10 mouse cellular contexts compared by ENCODE assay signal in the genomic region with DNA sequence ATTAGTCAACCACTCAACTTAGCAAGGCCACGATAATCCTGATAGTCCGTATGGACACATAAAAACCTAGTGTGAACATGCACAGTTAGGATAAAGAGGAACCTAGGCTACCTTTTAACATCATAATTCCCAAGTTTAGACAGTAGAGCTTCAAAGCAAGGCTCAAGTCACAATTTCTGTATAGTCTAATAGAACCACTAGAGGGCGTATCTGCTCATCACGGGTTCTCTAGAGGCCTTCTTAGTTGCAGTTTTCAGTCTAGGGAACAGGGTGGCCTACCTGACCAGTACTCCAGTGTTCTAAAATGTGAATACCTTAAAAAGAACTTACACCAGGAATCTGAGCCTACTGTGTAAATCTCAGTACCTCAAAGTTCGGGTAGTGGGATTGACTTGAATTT. TPM values are rescaled to one million over a fixed set of nuclear protein-coding genes. Genes with fewer than 3 reads are reported as not detected.
A peak's percentile ranks its signal among the peaks of the same experiment; 100 is the strongest.
DNase-seq lines count a peak whose midpoint lies in the region; ATAC-seq and TF ChIP-seq lines count a peak whose summit lies in the region.
"Had no signal": no experiment of that assay in that cellular context is flagged by ENCODE, and none has a peak within 500 bp of the region (broad histone marks: within the 10 kb centered on the region; RNA-seq: fewer than 3 reads in every experiment).

No protein-coding gene starts in this region.

- TF ChIP-seq CTCF in lung, postnatal 0 days (IDR thresholded peaks at IDR 0.05), result peak; percentile 68
- peak; percentile 31 for TF ChIP-seq CTCF in cortical plate, adult 2 months (IDR thresholded peaks at IDR 0.05; ENCODE audit: extremely low read depth, insufficient read depth, low read length)
- peak; percentile 70 for TF ChIP-seq CTCF in liver, postnatal 0 days (IDR thresholded peaks at IDR 0.05; ENCODE audit: low read depth)

- WGBS in forebrain, embryonic 14.5 days, result 55% methylated on average over 5 of the region's 5 CpGs
- 61% methylated on average over 5 of the region's 5 CpGs for WGBS in forebrain, embryonic 10.5 days
- 51% methylated on average over 5 of the region's 5 CpGs for WGBS in lung, postnatal 0 days
- WGBS in liver, postnatal 0 days (ENCODE audit: insufficient replicate concordance), result 47% methylated on average over 5 of the region's 5 CpGs

- TF ChIP-seq EP300 in lung, postnatal 0 days (IDR thresholded peaks at IDR 0.05), result no peak
- no peak for TF ChIP-seq EP300 in liver, postnatal 0 days (IDR thresholded peaks at IDR 0.05; ENCODE audit: low read depth)

- no peak for TF ChIP-seq POLR2A in cortical plate, adult 2 months (IDR thresholded peaks at IDR 0.05; ENCODE audit: extremely low read depth, insufficient read depth, low read length)

- no peak overlapping the region for H3K4me2 ChIP-seq in forebrain, embryonic 14.5 days (ENCODE audit: low read length)
- H3K4me2 ChIP-seq in lung, postnatal 0 days (replicated peaks; ENCODE audit: low read depth, low read length), result no peak overlapping the region
- no peak overlapping the region for H3K4me2 ChIP-seq in liver, postnatal 0 days (ENCODE audit: low read depth, low read length)

- H3K9ac ChIP-seq in forebrain, embryonic 14.5 days (ENCODE audit: low read length), result no peak overlapping the region
- no peak overlapping the region for H3K9ac ChIP-seq in lung, postnatal 0 days (replicated peaks; ENCODE audit: low read depth)
- no peak overlapping the region for H3K9ac ChIP-seq in liver, postnatal 0 days (replicated peaks)

- H3K27me3 ChIP-seq in forebrain, embryonic 14.5 days (replicated peaks; ENCODE audit: control insufficient read depth, insufficient read depth, low read length), result no peaks in the 10 kb centered on the region
- H3K27me3 ChIP-seq in forebrain, embryonic 10.5 days (ENCODE audit: poor library complexity, severe bottlenecking), result peaks cover 28% of the 10 kb centered on the region; the same call in 1 of the 2 replicates
- H3K27me3 ChIP-seq in lung, postnatal 0 days (replicated peaks; ENCODE audit: insufficient read depth, low read length), result no peaks in the 10 kb centered on the region
- H3K27me3 ChIP-seq in liver, postnatal 0 days (ENCODE audit: insufficient read depth, low read length), result no peaks in the 10 kb centered on the region

- ATAC-seq in forebrain, embryonic 14.5 days, result peak; percentile 62
- ATAC-seq in lung, postnatal 0 days, result peak; percentile 37; the same call in 1 of the 2 replicates
- ATAC-seq in liver, postnatal 0 days, result peak; percentile 60

- H3K4me1 ChIP-seq in forebrain, embryonic 14.5 days (ENCODE audit: control insufficient read depth, insufficient read depth, low read length), result no peaks in the 10 kb centered on the region
- peaks cover 21% of the 10 kb centered on the region for H3K4me1 ChIP-seq in forebrain, embryonic 10.5 days
- H3K4me1 ChIP-seq in lung, postnatal 0 days (ENCODE audit: insufficient read depth, low read depth, low read length), result no peaks in the 10 kb centered on the region
- H3K4me1 ChIP-seq in cortical plate, adult 2 months (ENCODE audit: control insufficient read depth, insufficient read depth, low read length), result peaks cover under 1% of the 10 kb centered on the region; the same call in 1 of the 2 replicates
- no peaks in the 10 kb centered on the region for H3K4me1 ChIP-seq in liver, postnatal 0 days (ENCODE audit: insufficient read depth)

- H3K36me3 ChIP-seq in forebrain, embryonic 14.5 days (ENCODE audit: control insufficient read depth, insufficient read depth, low read length), result peaks cover 32% of the 10 kb centered on the region
- peaks cover 59% of the 10 kb centered on the region for H3K36me3 ChIP-seq in forebrain, embryonic 10.5 days (replicated peaks)
- H3K36me3 ChIP-seq in lung, postnatal 0 days (ENCODE audit: insufficient read depth, low read length), result peaks cover 4% of the 10 kb centered on the region; the same call in 1 of the 2 replicates
- peaks cover 20% of the 10 kb centered on the region; the same call in 1 of the 2 replicates for H3K36me3 ChIP-seq in liver, postnatal 0 days (replicated peaks; ENCODE audit: insufficient read depth, low read length)

- peak; percentile 73 for DNase-seq in forebrain, embryonic 14.5 days (ENCODE audit: low spot score)
- no peak for DNase-seq in forebrain, embryonic 10.5 days (ENCODE audit: extremely low spot score, low spot score)
- DNase-seq in lung, postnatal 0 days (ENCODE audit: low spot score), result peak; percentile 75
- no peak for DNase-seq in lung, postnatal 14 days
- DNase-seq in liver, postnatal 0 days, result no peak
- no peak for DNase-seq in right cerebral cortex, adult 2 months (ENCODE audit: low spot score in 2 of 2)
- DNase-seq in adrenal gland, adult 8-10 months, result no peak

- no peaks in the 10 kb centered on the region for H3K9me3 ChIP-seq in forebrain, embryonic 14.5 days (replicated peaks; ENCODE audit: control insufficient read depth, low read length)
- no peaks in the 10 kb centered on the region for H3K9me3 ChIP-seq in forebrain, embryonic 10.5 days
- H3K9me3 ChIP-seq in lung, postnatal 0 days (ENCODE audit: low read length), result no peaks in the 10 kb centered on the region
- H3K9me3 ChIP-seq in liver, postnatal 0 days (ENCODE audit: low read length), result no peaks in the 10 kb centered on the region

- no peak overlapping the region for H3K4me3 ChIP-seq in forebrain, embryonic 14.5 days (ENCODE audit: low read depth, low read length)
- no peak overlapping the region for H3K4me3 ChIP-seq in forebrain, embryonic 10.5 days
- H3K4me3 ChIP-seq in lung, postnatal 0 days (ENCODE audit: low read depth, low read length), result no peak overlapping the region
- no peak overlapping the region for H3K4me3 ChIP-seq in cortical plate, adult 2 months (ENCODE audit: insufficient read depth, low read length)
- H3K4me3 ChIP-seq in liver, postnatal 0 days (ENCODE audit: low read depth, low read length), result no peak overlapping the region

- H3K27ac ChIP-seq in forebrain, embryonic 14.5 days (ENCODE audit: low read depth, low read length), result no peak overlapping the region
- H3K27ac ChIP-seq in forebrain, embryonic 10.5 days, result no peak overlapping the region
- no peak overlapping the region for H3K27ac ChIP-seq in lung, postnatal 0 days (ENCODE audit: low read length)
- H3K27ac ChIP-seq in cortical plate, adult 2 months (ENCODE audit: insufficient read depth, low read length), result no peak overlapping the region
- H3K27ac ChIP-seq in liver, postnatal 0 days (ENCODE audit: low read depth), result no peak overlapping the region

RNA-seq across cellular contexts. Expression of a gene that starts 0.9 kb away (rescaled TPM):
- polyA plus RNA-seq in forebrain, embryonic 14.5 days (2014; fragmentation: Nextera tagmentation; extraction: Ambion mirVana), result 0.28 TPM in 1 of 2 replicates, not detected in the other
- polyA plus RNA-seq in forebrain, embryonic 10.5 days (2016; fragmentation: Nextera tagmentation; extraction: Ambion mirVana), result 0.37 and 0.41 TPM in 2 replicates
- polyA plus RNA-seq in lung, postnatal 0 days (2015; fragmentation: Nextera tagmentation; extraction: Ambion mirVana), result not detected in 2 replicates
- polyA plus RNA-seq in cortical plate, adult 2 months (2012; rRNA removed), result 0.42 and 0.55 TPM in 2 replicates
- not detected in 2 replicates for polyA plus RNA-seq in liver, postnatal 0 days (2015; fragmentation: Nextera tagmentation; extraction: Ambion mirVana)
- under 1 TPM in 2 of 4 experiments, not detected in 2; 0.08 to 0.18 TPM for total RNA-seq in adrenal gland, adult 8-10 months (2022)
- polyA plus RNA-seq: stomach, embryonic 16.5 days had no signal

RNA-seq across cellular contexts. Expression of a gene that starts 7.9 kb away (rescaled TPM):
- polyA plus RNA-seq in forebrain, embryonic 14.5 days (2014; fragmentation: Nextera tagmentation; extraction: Ambion mirVana), result 25.0 and 28.1 TPM in 2 replicates
- polyA plus RNA-seq in forebrain, embryonic 10.5 days (2016; fragmentation: Nextera tagmentation; extraction: Ambion mirVana), result 112 and 124 TPM in 2 replicates
- polyA plus RNA-seq in lung, postnatal 0 days (2015; fragmentation: Nextera tagmentation; extraction: Ambion mirVana), result 17.9 and 21.0 TPM in 2 replicates
- 50.9 and 51.4 TPM in 2 replicates for polyA plus RNA-seq in cortical plate, adult 2 months (2012; rRNA removed)
- 23.2 and 25.7 TPM in 2 replicates for polyA plus RNA-seq in liver, postnatal 0 days (2015; fragmentation: Nextera tagmentation; extraction: Ambion mirVana)
- 10 to 100 TPM; 40.1 to 54.4 (median 47.8) TPM for total RNA-seq in adrenal gland, adult 8-10 months (2022)

RNA-seq across cellular contexts. Expression of a gene that starts 12.4 kb away (rescaled TPM):
- 0.14 and 0.22 TPM in 2 replicates for polyA plus RNA-seq in forebrain, embryonic 14.5 days (2014; fragmentation: Nextera tagmentation; extraction: Ambion mirVana)
- 0.20 and 0.52 TPM in 2 replicates for polyA plus RNA-seq in forebrain, embryonic 10.5 days (2016; fragmentation: Nextera tagmentation; extraction: Ambion mirVana)
- polyA plus RNA-seq in lung, postnatal 0 days (2015; fragmentation: Nextera tagmentation; extraction: Ambion mirVana), result 1.3 and 1.5 TPM in 2 replicates
- 0.04 TPM in 1 of 2 replicates, not detected in the other for polyA plus RNA-seq in cortical plate, adult 2 months (2012; rRNA removed)
- polyA plus RNA-seq in liver, postnatal 0 days (2015; fragmentation: Nextera tagmentation; extraction: Ambion mirVana), result 444 and 454 TPM in 2 replicates
- not detected for total RNA-seq in adrenal gland, adult 8-10 months (2022)
- total RNA-seq: layer of hippocampus, postnatal 14 days had no signal

RNA-seq across cellular contexts. Expression of a gene that starts 19.5 kb away (rescaled TPM):
- not detected in 2 replicates for polyA plus RNA-seq in forebrain, embryonic 14.5 days (2014; fragmentation: Nextera tagmentation; extraction: Ambion mirVana)
- not detected in 2 replicates for polyA plus RNA-seq in forebrain, embryonic 10.5 days (2016; fragmentation: Nextera tagmentation; extraction: Ambion mirVana)
- not detected in 2 replicates for polyA plus RNA-seq in lung, postnatal 0 days (2015; fragmentation: Nextera tagmentation; extraction: Ambion mirVana)
- polyA plus RNA-seq in cortical plate, adult 2 months (2012; rRNA removed), result 0.10 and 0.11 TPM in 2 replicates
- polyA plus RNA-seq in liver, postnatal 0 days (2015; fragmentation: Nextera tagmentation; extraction: Ambion mirVana), result not detected in 2 replicates
- total RNA-seq in adrenal gland, adult 8-10 months (2022), result not detected
- total RNA-seq: layer of hippocampus, postnatal 14 days had no signal
- polyA plus RNA-seq: stomach, embryonic 16.5 days had no signal

RNA-seq across cellular contexts. Expression of a gene that starts 55.1 kb away (rescaled TPM):
- polyA plus RNA-seq in forebrain, embryonic 14.5 days (2014; fragmentation: Nextera tagmentation; extraction: Ambion mirVana), result 38.6 TPM in 2 replicates
- polyA plus RNA-seq in forebrain, embryonic 10.5 days (2016; fragmentation: Nextera tagmentation; extraction: Ambion mirVana), result 37.1 and 39.3 TPM in 2 replicates
- polyA plus RNA-seq in lung, postnatal 0 days (2015; fragmentation: Nextera tagmentation; extraction: Ambion mirVana), result 34.0 and 43.7 TPM in 2 replicates
- 27.9 and 29.0 TPM in 2 replicates for polyA plus RNA-seq in cortical plate, adult 2 months (2012; rRNA removed)
- polyA plus RNA-seq in liver, postnatal 0 days (2015; fragmentation: Nextera tagmentation; extraction: Ambion mirVana), result 58.4 and 61.3 TPM in 2 replicates
- 10 to 100 TPM; 38.3 to 48.4 (median 42.9) TPM for total RNA-seq in adrenal gland, adult 8-10 months (2022)

Comparison
In these comparisons a context has a peak if more than half of its experiments do, and no peak if none do; other contexts are left out.
1. DNase-seq: peak in forebrain, embryonic 14.5 days (single experiment) and lung, postnatal 0 days (single experiment); none in forebrain, embryonic 10.5 days (single experiment), lung, postnatal 14 days (single experiment), liver, postnatal 0 days (single experiment), right cerebral cortex, adult 2 months (0 of 2) and adrenal gland, adult 8-10 months (single experiment).
2. RNA of a gene that starts 12.4 kb away (polyA plus RNA-seq): 444 to 454 TPM in liver, postnatal 0 days; 1.3 to 1.5 TPM in lung, postnatal 0 days, 0.14 to 0.22 TPM in forebrain, embryonic 14.5 days, 0.20 to 0.52 TPM in forebrain, embryonic 10.5 days and 0.04 TPM in cortical plate, adult 2 months; every median in the first group is over 100 times any median in the second.
3. Peak in every context shown above with its lines, with median percentiles within 50 percentile points of each other: ATAC-seq and CTCF ChIP-seq.